Mouse (Mus musculus) ZHBTc4 (cell line): Measurements from ENCODE around the gene Tcirg1.

ENCODE experiments used
- DNase-seq: peaks from one replicate; pipeline ENCODE4 v3.0.0-alpha.2; 2011; ENCODE audit warnings: low read depth, low spot score

The Tcirg1 gene

DNA sequence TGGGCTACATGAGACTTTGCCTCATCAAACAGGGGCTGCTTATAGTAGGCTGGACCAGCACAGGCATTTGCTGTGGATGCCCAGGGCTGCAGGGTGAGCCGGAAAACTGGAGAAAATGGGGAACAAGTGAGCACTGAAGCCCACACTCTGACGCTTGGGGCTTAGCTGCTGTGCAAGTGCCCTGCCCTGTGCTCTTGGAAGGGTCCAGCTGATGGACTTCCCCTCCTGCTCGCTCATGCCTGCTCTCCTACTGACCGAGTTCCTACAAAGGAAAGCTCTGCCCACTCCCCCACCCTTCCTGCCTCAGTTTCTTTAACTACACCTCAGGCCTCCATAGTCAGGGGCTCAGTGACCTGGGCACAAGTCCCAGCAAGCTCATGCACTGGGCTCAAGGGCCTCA, 21.1 kb upstream of the Tcirg1 start:
- no peak for DNase-seq

DNA sequence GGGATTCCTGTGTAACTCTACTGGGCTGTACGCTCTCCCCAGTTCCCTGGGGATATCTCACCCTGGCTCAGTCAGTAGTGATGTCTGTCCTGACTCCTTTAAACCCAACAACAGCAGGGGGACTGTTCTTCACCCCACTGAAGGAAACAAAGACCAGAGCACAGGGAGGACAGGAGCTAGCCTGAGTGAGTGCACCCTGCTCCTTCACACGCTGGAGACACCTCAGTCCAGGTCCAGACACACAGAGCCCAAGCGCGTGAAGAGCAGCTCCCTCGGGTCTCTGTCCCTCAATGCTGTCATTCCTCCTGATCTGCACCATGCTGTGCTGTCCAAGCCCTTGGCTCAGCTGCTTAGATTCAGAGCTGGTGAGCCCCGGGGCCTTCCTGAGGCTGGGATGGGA, 19.8 kb upstream of the Tcirg1 start:
- DNase-seq = no peak

DNA sequence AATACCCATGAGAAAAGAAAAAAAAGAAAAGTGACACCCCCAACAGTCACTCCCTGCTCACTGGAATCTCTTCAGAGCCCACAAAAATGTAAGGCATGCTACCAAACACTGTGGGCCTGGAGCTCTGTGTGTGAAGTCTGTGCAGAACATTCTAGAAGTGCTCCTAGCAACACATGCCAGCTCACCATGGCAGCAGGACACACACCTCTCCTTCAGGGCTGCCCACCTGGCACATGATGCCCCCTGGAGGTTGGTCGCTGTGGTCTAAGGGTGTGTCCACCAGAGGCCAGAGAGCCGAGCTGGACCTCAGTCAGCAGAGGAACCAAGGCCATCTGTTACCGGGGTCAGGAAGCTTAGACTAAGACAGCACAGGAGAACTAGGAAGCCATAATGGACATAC, 19.3 kb upstream of the Tcirg1 start:
- no peak for DNase-seq

DNA sequence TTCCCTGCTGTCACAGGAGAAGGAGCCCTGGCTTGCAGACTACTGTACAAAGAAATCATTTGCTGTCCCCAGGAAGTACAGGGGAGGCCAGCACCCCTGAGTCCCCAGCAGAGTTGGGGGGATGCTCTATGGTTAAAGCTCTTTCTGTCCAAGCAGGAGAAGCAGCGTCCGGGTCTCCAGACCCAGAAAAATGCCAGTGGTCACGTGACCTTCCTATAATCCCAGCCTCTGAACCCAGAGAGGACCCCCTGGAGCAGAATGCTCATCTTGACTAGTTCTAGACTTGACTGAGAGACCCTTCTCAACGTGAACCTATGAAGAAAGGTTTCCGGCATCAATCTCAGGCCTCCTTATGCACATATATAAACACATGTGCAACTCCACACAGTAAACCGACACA, 18.9 kb upstream of the Tcirg1 start:
- no peak for DNase-seq

DNA sequence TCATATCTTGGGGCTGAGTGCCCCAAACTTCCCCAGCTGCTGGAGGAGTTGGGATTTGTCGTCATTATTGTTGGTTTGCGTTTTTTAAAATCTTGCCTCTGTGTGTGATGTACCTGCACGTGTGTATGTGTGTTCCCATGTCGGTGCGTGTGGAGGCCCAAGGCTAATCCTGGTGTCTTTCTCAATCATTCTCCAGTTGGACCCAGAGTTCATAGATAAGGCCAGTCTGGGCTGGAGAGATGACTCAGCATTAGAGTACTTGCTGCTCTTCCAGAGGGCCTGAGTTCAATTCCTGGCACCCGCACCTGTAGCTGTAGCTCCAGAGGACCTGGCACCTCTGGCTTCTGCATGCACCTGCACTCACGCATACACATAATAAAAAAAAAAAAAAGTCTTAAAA, 17.9 kb upstream of the Tcirg1 start:
- DNase-seq = no peak

DNA sequence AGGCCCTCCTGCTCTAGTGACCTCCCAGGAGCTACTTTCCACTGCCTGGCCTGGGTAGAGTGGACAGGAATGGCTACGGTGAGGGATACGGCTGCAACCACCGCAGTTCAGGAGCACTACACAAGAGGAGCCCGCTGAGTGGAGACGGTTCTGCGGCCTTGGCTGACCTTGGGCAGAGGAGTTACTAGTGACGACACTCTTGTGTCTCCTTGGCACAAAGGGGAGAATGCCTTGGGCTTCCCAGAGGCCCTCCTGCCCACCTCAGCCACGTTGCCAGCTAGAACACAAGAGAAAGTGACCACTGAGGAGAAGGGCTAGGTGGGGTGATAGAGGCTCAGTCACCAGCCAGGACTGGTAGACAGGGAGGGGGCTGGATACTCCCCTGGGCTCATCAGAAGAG, 17.3 kb upstream of the Tcirg1 start:
- DNase-seq = no peak

DNA sequence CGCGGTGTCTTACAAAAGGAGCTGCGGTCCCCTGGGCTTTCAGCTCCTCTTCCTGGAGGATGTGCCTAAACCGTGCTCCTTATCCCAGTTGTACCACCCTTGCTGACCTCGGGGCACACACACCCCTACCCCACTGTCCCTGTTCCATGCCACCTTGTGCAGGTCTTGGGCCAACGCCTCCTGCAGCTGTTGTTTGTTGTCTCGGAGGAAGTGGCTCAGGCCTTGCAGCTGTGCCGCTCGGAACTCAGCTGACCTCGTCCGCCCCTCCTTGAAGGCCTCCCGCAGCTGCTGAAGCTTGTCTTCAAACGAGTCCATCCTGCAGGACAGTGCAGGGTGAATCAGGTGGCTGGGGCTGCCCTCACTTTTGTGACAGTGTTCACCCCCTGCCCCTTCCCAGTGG, 16.7 kb upstream of the Tcirg1 start:
- no peak for DNase-seq

DNA sequence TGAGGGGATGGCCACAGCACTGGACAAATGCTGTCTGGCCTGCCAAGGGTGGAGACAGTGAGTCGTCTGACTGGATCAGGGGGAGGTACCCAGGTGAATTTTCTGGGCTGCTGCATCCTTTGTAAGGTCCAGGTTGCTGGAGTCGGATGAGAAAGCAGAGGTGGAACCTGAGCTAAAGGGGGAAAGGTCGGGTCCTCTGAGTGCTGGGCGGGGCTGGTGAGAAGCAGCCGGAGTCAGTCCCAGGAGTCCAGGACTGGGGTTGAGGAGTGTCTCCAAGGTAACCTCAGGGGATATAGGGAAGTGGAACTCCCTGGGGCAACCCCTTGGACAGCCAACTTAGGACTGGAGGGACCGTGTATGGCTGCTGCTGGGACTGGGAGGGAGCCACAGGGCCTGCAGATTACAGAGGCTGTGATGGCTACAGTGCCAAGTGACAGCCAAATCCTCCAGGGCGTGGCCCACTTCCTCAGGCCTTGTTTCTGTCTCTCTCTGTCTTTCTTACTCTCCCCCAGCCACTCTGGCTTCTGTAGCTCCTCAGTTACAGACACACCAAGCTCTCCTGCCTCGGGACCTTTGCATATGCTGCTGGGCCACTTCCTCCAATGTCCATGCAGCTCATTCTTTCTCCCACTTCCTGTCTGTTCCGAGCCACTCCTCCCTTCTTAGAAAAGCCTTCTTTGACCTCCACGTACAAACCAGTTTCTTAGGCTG, 15.9 kb upstream of the Tcirg1 start:
- DNase-seq = no peak

DNA sequence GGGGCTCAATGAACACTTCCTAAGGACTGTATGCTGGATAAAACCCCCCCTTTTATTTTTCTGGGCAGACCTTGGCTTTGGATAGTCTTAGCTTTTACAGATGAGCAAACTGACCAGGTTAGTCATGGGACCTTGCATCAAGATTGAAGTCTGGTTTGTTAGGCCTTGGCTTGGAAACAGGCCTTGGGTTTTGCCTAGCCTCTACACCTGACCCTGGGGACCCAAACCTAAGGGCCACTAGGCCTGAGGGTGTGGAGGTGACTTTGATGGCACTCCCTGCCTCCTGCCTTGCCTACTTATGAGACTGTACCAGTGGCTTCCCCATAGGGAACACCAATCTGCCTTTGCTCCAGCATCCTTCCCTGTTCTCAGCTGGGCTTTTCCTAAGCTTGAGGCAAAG, 13.0 kb upstream of the Tcirg1 start:
- DNase-seq = no peak

DNA sequence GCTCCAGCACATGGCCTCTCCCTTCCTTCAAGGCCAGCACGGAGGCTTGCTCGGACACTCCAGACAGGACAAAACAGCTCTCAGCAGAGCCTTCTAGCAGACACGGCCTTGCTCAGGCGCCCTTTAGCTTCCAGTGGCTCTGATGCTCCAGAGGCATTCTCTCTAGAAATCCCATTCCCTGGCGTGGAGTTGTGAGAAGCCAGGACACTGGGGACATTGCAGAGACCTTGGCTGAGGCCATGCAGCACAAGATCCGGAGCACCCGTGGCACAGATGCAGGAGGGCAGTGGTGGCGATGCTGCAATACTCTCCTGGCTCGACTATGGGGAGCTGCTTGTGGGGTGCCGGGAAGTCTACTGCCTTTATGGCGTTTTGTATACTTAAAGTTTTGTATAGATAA, 9.8 kb upstream of the Tcirg1 start:
- no peak for DNase-seq

DNA sequence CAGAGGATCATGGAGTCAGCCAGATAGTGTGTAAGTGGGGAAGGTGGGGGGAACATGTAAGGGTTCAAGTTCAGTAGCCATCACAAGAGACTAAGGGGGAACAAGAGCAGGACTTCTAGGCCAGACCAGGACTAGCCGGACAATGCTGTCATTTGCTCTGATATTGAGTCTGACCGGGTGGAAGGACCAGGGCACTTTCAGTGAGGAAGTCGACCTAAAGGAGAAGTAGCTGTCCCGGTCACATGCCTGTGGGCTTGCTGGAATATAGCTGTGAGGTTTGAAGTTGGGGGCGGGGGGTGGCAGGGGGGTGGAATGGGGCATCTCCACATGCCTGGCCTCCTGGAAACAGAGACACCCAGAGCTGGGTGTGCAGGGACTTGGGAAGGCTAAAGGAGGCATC, 7.6 kb upstream of the Tcirg1 start:
- DNase-seq = no peak

DNA sequence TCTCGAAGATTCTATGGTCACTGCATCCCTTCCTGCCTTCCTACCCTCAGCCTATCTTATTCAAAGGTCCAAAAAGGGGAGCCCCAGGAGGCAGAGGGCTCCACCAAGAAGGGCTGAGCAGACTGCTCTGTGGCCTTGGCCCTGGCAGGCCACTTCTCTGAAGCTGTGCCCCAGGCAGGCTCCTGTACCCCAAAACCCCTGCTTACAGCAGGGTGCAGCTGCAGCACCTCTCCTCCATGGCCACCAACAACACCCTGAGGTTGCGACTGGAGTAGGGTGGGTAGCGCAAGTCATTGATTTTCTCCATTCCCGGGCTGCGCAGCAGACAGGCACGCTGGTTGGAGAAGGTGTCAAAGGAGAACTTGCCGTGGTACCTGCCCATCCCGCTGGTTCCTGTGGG, 6.8 kb upstream of the Tcirg1 start:
- no peak for DNase-seq

DNA sequence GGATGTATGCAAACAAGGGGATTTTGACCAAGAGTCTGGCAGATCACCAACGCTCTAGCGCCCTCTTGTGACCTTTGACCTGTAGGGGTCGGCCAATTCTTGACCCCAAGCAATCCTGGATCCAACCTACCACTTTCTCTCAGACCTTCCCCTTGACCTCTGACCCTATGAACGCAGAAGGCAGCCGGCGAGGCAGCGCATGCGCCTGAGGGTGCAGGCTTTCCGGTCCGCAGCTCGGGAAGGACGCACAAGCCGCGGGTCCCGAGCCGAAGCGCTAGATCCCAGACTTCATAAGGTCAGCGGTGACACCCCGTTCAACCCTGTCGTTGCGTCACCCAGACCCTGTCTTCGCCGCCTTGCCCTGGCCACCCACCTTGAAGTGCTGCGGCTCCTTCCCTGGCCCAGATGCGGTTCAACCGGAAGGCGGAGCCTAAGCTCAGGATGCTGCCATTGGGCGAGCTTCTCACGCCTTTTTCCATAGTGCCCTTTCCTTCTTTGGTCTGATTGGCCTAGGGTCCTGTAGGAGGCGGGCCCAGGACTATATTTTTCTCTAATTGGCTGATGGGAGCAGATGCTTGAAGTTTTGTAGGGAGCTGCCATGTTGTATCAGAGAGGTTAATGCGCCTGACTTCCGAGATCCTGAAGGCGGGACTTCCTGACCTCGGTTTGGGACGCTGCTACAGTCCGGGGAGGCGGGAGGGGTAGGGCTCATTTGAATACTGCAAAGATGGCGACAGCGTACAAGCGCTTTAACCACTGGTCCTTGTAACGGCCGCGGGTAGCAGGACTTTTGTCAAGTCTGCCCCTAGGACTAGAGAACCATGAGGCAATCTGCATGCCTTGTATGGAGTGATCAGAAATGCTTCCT, 5.6 kb upstream of the Tcirg1 start, which contains the start of gene Ndufs8:
Gene Ndufs8 (minus strand): TSS at position 438 of the 868 bp plus-strand sequence.
- DNase-seq = peak; percentile 99

DNA sequence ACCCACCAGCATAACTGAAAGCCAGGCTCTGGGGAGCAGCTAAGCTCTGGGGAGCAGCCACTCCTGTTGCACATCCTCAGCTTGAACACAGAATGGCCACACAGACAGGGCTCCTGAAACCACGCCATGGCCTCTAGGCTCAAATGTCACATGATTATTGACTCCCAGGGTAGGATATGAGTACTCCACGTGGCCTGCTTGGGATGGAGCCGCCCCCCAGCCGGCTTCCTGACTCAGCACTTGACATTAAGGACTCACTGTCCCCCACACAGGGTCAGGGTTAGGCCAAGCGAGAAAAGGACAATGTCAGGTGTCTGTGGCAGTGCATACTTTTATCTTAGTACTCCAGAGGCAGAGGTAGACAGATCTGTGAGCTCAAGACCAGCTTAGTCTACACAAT, 3.3 kb upstream of the Tcirg1 start:
- no peak for DNase-seq

DNA sequence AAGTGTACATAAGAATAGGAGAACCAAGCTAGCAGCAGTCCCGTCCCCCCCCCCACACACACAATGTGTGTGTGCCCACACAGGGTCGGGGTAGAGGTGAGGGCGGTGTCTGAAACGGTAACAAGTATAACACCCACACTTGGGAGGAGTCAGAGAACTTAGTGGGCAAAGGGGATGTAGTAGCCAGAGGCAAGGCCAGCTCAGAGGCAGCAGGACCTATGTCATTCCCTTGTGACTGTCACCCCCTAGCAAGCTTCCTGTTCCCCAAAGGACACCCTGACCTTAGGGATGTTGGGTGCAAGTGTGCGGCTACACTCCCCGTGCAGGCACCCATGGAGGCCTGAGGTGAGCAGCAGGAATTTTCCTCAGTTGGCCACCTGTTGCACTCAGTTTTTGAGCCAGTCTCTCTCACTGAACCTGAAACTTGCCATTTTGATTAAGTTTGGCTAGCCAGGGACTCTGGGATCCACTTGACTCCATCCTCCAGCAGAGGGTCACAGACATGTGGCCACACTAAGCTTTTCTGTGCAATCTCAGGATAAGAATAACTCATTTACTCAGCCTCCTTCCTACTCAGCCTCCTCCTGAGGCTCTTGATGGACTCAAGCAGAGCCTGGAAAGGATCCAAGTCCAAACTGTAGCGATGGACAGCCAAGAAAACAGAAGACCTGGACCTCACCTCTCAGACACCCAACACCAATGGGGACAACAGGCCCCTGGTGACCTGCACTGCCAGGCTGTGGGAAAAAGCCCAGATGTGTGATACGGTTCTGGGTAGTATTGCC, 1.1 kb upstream of the Tcirg1 start:
- no peak for DNase-seq

DNA sequence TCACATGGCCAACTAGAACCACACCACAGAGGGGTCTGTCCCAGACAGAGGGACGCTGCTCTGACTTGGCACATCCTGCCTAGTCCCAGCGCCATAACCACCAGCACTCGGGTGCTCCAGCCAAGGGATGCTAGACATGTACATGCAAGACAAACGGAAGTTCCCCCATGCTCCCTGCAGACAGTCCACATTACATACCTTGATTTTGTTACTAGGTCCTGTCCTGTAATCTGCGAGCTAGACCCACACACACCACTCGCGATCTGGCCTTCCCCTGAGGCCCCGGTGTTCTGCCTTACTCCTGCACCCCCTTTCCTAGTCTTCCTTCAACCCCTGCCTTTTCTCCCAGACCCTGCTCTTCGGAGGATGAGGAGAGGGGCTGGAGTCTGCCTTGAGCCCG, 607 bp downstream of the Tcirg1 start:
- DNase-seq = no peak

DNA sequence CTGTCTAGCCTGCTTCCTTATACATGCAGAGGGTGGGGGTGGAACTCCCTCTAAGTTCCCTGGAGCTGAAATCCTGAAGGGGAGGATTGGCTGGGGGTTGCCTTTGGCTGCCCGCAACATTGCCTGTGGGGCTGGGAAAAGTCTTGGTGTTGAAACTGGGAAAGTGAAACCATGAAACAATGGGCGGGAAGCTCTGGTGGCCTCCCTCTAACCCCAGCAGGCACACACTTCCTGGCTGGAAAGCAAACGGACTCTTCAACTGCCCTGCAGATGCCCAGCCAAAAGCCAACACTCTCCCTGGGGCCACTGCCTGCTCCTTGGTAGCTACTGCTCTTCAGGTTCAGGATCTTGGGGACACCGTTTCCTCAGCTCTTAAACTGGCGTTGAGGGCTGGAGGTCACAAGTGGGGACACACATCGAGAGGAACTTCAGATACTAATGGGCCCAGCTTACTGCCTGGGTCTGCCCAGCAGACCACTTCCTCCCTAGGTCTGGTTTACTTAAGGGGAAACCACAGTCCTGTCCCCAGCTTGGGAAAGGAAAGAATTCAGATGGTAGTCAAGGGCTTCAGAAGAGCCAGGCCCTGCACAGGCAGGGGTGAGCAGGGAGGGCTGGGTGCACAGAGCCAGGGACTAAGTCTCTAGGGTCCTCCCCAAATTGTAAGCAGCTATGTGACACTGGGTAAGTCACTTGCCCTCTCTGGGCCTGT, 1.5 kb downstream of the Tcirg1 start:
- DNase-seq = peak; percentile 35

DNA sequence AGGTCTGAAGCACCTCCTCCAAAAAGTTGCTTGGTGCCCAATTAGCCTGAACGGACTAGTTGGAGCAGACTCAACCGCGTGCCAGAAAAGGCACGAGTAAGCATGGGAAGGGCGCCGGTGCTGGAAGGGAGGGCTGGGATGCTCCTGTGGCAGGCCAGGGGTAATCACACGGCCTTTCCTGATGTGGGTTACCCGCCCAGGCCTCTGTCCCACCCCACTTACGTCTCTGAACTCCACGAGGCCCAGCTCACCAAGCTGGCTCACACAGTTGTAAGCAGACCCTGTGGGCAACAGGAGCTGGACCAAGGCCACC, 2.6 kb downstream of the Tcirg1 start:
- peak; percentile 25 for DNase-seq

DNA sequence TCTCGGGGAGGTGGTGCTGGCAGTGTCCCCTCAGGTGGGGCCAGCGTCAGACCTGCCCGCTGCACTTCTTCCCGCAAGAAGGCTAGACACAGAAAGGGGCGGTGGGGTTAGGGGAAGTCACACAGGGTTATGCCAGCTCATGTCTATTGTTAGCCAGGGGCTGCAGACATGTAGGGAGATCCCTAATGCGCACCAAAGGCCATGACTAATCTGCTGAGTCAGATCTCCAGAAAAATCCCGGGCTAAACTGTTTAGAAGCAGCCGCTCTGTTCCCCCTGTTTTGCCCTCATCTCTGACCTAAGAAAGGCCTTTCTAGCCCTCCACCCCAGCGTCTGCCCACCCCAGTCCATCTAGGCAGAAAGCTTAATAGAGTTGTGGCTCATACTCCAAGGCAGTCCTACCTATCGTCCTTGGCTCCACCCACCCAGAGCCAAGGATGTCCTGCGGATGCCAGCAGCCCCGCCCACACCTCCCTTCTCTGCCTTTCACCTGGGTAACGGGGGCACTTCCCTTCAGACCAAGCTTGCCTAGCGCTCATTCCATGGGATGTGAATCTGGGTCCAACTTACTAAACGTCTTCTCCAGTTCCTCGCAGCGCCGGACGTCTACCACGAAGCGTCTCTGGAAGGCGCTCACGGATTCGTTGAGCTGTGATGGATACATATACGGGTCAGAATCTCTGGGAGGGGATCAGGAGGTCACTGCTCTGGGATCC, 3.1 kb downstream of the Tcirg1 start:
- DNase-seq = peak; percentile 66

DNA sequence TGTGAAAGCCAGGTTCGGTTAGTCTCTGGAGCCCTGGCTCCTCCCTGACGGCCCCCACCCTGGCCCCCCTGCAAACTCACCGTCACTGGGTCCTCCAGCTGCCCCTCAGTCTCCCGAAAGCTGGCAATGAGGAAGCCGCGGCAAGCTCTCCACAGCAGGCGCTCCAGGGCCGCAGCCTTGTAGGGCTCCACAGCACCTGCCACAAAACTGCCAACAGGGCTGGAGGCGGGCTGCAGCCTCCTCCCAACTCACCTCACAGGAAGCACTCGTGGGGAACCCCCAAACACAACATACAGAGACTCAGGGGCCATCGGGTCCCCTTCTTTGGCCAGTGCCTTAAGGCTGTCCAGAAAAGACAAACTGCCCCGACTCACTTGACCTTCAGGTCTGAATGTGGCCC, 4.0 kb downstream of the Tcirg1 start:
- no peak for DNase-seq

DNA sequence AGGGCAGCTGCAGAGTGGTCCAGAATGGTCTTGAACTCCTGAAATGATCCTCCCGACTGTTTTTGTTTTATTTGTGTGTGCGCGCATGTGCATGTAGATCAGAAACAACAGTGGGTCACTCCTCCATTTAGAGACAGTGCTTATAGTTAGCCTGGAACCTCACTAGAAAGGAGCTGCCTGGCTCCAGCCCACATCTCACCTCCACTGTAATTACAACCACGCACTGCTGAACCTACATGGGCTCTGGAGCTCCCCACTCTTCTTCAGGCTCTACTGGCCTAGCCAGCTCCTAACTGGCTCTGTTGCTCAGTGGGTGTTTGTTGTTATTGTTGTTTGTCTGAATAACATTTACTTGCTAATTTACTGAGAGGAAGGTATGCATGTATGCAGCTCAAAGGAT, 7.3 kb downstream of the Tcirg1 start:
- DNase-seq = no peak
